Mouse (Mus musculus) c-Kit-positive CD71-negative TER-119-negative erythroid progenitor cells, embryonic 14.5 days (primary cell): Measurements from ENCODE around the gene Olfr38.

Source experiments
- DNase-seq: peaks from one replicate; pipeline ENCODE4 v3.0.0-alpha.2; 2013; ENCODE audit warnings: low read depth

The Olfr38 gene

GRCm38 (mm10) chr6:42756104-42756503 lies at the start of gene Olfr38:
Gene Olfr38 (plus strand): TSS chr6:42756404.
- DNase-seq: no peak

GRCm38 (mm10) chr6:42709291-42710211 lies 46.7 kb upstream of the Olfr38 start, which contains the start of gene Tcaf1:
Gene Tcaf1 (minus strand): TSS chr6:42710088.
- peak; percentile 4 for DNase-seq

- DNase-seq: no peak
Observed at GRCm38 (mm10) chr6:42714668-42715067, 41.5 kb upstream of the Olfr38 start.

- no peak for DNase-seq
Observed at GRCm38 (mm10) chr6:42717973-42718372, 38.2 kb upstream of the Olfr38 start.

- no peak for DNase-seq
Observed at GRCm38 (mm10) chr6:42739071-42739470, 17.1 kb upstream of the Olfr38 start, which contains the start of gene Olfr453. Gene Olfr453 (plus strand): TSS chr6:42739371.

GRCm38 (mm10) chr6:42742303-42742702 lies 13.9 kb upstream of the Olfr38 start:
- no peak for DNase-seq

- no peak for DNase-seq
Observed at GRCm38 (mm10) chr6:42747846-42748245, 8.4 kb upstream of the Olfr38 start.

- no peak for DNase-seq
Observed at GRCm38 (mm10) chr6:42777066-42777465, 20.9 kb downstream of the Olfr38 start.

- DNase-seq: no peak
Observed at GRCm38 (mm10) chr6:42784793-42785192, 28.6 kb downstream of the Olfr38 start, which contains the start of gene Olfr452. Gene Olfr452 (plus strand): TSS chr6:42785093.

GRCm38 (mm10) chr6:42790247-42790948 lies 34.2 kb downstream of the Olfr38 start:
- no peak for DNase-seq

GRCm38 (mm10) chr6:42790949-42791556 lies 34.8 kb downstream of the Olfr38 start:
- DNase-seq: no peak

- DNase-seq: no peak
Observed at GRCm38 (mm10) chr6:42794982-42795381, 38.8 kb downstream of the Olfr38 start.

GRCm38 (mm10) chr6:42811639-42812038 lies 55.4 kb downstream of the Olfr38 start, which contains the start of gene Olfr450:
Gene Olfr450 (plus strand): TSS chr6:42811939.
- no peak for DNase-seq
